Mouse (Mus musculus) cortical plate, adult 2 months (tissue): ENCODE measurements at regions not wholly inside any gene's neighbourhood (a gene's known extent, or its start where the extent isn't known, plus 50 kb on each side); places are given as distances from the start of the nearest gene placed in this dataset.

ENCODE experiments used
- CTCF ChIP-seq: fragments of 200-500 bp; IDR thresholded peaks from 2 replicates; pipeline ENCODE4 v1.5.1; 2011; ENCODE audit warnings: mild to moderate bottlenecking, control low read depth, low read length; ENCODE audit not compliant: insufficient read depth; ENCODE audit errors: extremely low read depth
- POLR2A ChIP-seq: fragments of 200-500 bp; IDR thresholded peaks from 2 replicates; pipeline ENCODE4 v1.6.1; 2011; ENCODE audit warnings: mild to moderate bottlenecking, low read length, control low read depth; ENCODE audit not compliant: insufficient read depth; ENCODE audit errors: extremely low read depth

- TF ChIP-seq CTCF = no peak
- no peak for TF ChIP-seq POLR2A
Observed at GRCm38 (mm10) chr4:55288456-55288855, 61.4 kb upstream of the Rad23b start.
